In the genomic region with DNA sequence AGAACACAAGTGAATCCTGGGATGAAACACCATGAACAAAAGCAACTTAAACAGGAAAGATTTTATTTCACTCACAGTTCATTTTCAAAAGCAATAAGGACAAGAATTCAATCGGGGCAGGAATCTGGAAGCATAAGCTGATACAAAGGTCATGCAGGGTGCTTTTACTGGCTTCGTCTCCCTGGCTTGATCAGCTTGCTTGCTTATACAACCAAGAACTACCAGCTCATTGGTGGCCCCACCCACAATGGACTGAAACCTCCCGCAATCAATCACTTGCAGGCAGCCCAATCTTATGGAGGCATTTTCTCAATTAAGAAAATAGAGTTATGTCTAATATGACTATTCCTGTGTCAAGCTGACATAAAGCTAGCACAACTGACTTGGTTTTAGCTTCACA, we compare ENCODE assay signal across 12 mouse cellular contexts.
"Had no signal": no experiment of that assay in that cellular context is flagged by ENCODE, and none has a peak within 500 bp of the region (broad histone marks: within the 10 kb centered on the region; RNA-seq: fewer than 3 reads in every experiment).

No protein-coding gene starts in this region.

- H3K4me3 ChIP-seq: liver, embryonic 15.5 days; megakaryocyte, embryonic 14.5 days; midbrain, embryonic 13.5 days had no signal

- H3K9me3 ChIP-seq: liver, embryonic 15.5 days; megakaryocyte, embryonic 14.5 days; midbrain, embryonic 13.5 days had no signal

- H3K4me2 ChIP-seq: liver, embryonic 15.5 days; lung, embryonic 14.5 days; midbrain, embryonic 13.5 days had no signal

- H3K4me1 ChIP-seq: megakaryocyte, embryonic 14.5 days; midbrain, embryonic 13.5 days had no signal

- H3K27me3 ChIP-seq: liver, embryonic 15.5 days; megakaryocyte, embryonic 14.5 days; midbrain, embryonic 13.5 days had no signal

- H3K36me3 ChIP-seq: liver, embryonic 15.5 days had no signal

- H3K9ac ChIP-seq: liver, embryonic 15.5 days; lung, embryonic 14.5 days; midbrain, embryonic 13.5 days had no signal

- DNase-seq: kidney, adult 18-20 months; kidney, postnatal 4 days; left cerebral cortex, postnatal 4 days; liver; lung, embryonic 14.5 days; lung, postnatal 10 days; right cerebral cortex, postnatal 14 days; thymus, postnatal 36 days had no signal

- ATAC-seq: midbrain, embryonic 13.5 days had no signal

- H3K27ac ChIP-seq: liver, embryonic 15.5 days; macrophage; midbrain, embryonic 13.5 days had no signal
